Mouse (Mus musculus): Measurements from ENCODE around the gene Gm853. TPM values are rescaled to one million over a fixed set of nuclear protein-coding genes. Genes with fewer than 3 reads are reported as not detected.
A peak's percentile ranks its signal among the peaks of the same experiment; 100 is the strongest.

The Gm853 gene
- polyA plus RNA-seq, 1 experiment: not detected

DNA sequence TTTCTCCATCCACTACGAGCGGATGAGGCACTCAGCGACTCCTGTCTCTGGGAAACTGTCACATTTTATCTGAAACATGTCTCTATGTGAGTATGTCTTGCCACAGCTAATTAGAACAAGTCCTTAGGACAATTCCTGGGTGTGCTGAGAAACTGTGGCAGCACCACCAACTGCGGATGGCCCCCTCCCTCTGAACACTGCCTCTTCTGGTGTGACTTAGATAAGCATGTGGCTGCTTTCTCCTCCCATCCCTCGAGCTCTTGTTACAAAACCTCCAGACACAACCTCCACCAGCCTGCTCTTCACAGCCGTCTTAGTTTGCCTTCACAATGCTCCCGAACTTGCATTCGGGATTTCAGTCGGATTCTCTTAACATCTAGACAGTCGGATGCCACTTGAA is 8.3 kb downstream of the Gm853 start:
- no peak for DNase-seq (ENCODE audit: low spot score)

DNA sequence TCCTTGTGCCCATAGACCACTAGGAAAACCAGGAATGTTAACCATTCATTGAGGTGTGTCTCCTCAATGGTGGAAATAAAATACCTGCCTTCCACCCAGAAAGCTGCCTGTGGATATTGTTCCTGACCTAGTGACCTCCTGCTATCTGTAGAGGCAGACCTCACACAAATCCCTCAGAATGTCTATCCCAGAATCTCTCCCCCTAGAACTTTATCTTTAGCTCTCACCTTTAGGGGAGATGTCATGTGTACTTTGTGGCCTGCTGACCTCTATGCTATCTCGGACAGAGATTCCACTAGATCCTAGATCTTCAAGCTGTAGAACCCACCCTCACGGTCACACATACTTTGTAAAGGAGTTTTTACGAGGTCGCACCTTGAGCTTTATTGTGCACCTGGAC is 9.0 kb downstream of the Gm853 start:
- no peak for DNase-seq (ENCODE audit: low spot score)

DNA sequence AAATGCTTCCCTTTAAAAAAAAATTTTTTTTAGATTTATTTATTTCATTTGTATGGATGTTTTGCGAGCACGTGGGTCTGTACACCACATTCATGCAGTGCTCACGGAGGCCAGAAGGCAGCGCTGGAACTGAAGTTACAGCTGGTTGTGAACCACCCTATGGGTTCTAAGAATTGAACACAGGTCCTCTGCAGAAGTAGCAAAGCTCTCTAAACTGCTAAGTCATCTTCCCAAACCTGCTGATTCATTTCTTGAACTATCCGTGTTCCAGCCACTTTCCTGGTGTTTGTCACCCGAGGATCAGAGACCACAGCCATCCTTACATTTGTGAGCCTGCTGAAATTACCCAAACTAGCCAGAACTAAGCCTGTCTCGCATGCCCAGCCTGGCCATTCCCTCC is 9.8 kb downstream of the Gm853 start:
- DNase-seq (ENCODE audit: low spot score): no peak

DNA sequence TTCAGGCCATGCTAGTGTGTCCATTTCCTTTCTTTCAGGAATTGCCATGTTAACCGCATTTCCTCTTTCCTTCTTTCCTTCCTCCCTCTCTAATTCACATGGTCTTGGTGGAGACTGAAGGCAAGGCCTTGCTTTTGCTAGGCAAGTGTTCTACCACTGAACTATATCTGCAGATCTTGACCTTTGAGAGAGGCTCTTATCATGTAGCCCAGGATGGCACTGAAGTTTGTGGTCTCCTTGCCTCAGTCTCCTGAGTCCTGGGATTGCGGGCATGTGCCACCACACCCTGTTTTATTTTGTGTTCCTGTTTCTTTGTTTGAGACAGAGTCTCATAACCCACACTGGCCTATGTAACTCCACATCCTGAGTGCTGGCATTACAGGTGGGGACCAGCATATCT is 10.3 kb downstream of the Gm853 start:
- no peak for DNase-seq (ENCODE audit: low spot score)

DNA sequence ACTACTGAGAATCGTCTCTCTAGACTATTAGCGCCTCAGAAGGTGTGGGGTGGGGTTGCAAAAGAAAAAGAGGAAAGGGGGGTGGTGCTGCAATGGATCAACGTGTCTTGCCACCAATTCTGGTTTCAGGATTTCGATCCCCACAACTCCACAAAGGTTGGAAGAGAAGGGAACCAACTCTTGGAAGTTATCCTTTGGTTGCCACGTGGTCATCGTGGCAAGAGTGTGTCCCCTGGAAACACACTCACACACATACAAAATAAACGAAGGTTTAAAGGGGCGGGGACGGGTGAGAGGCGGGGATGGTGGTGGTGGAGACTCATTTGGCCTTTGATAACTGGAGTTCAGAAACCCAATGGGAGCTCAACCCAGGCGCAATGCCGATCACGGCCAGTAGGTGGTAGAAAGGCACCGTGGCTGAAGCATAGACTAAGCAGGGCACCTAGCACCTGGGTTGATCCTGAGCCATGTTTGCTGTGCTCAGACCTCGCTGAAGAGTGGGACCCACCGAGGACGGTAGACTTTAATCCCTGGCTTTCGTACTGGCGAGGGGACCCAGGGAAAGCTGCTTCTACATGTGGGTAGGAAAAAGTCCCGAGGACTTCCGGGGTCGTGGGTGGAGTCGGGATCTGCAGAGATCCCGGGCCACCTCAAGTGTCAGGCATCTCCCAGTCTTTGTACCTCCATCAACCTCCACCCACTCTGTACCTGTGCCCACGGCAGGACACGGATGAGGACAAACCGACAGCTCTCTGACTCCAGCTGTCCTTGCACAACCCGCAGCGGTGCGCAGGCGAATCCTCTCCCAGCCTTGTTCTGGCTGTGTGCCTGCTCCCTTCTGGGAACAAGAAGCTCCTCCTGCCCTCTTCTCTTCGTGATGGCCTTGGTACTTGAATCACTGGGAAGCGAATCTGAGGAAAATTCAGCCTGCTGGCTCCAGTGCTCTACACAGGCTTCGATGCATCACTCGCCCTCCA is 23.2 kb downstream of the Gm853 start:
- peak; percentile 82 for DNase-seq (ENCODE audit: low spot score)

DNA sequence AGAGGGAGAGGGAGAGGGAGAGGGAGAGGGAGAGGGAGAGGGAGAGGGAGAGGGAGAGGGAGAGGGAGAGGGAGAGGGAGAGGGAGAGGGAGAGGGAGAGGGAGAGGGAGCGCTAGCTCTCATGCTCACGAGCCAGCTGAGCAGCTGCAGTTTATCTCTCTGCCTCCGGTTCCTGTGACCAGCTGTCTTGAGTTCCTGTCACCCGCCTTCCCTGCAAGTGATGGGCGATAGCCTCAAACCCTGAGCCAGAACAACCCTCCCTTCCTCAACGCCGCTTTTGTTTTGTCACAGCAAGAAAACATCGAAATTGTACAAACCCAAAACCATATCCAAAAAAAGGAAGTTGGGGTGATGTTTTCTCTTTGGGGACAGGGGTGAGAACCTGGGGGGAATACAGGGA is 25.7 kb downstream of the Gm853 start:
- no peak for DNase-seq (ENCODE audit: low spot score)

DNA sequence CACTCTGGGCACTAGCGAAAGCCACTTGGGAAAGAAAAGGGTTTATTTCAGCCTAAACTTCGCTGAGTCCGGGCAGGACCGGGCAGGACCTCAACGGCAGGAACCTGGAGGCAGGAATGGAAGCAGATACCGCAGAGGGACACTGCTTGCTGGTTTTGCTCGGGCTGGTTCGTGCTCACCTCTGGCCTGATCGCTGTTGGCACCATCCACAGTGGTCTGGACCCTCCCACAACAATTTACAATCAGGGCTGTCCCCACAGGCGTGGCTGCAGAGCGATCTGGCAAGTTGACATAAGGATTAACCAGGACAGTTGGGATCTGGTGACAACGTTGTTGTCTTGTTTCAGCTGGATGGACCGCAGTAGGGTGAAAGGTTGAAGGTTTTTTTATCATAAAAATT is 26.3 kb downstream of the Gm853 start:
- DNase-seq (ENCODE audit: low spot score): no peak

DNA sequence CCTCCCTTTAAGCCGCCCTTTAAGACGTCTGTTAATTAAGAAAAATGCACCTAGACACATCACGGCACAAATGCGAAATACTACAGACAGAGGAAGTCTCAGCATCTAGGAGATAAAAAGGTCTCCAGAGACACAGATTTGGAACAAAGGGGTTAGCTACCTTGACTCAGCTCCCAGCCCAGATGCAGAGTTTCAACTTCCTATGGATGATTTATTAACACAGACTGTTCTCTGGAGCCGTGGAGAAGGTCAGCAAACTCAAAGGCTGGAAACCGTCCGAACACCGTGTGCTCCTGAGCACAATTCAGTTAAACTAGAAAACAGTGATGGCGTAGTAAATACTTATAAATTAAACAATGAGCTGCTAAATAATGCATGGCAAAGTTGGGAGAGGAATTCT is 29.9 kb downstream of the Gm853 start:
- DNase-seq (ENCODE audit: low spot score): no peak

DNA sequence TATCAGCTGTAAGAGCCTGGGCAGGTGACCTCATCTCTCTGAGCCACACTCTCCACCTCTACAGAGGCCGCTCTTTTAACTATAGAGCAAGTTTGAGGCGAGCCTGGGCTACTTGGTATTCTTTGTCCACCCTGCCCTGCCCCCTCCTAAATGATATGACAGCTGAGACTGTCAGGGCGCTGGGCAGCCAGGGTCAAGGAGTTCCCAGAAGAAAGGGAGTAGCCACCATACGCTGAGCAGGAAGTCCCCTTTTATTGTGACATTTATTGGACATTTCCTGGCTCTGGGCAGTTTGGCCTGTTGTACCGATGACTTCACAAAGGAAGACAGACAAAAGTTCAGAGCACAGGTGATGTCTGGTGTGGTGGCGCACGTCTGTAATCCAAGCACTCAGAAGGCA is 32.6 kb downstream of the Gm853 start:
- DNase-seq (ENCODE audit: low spot score): no peak

DNA sequence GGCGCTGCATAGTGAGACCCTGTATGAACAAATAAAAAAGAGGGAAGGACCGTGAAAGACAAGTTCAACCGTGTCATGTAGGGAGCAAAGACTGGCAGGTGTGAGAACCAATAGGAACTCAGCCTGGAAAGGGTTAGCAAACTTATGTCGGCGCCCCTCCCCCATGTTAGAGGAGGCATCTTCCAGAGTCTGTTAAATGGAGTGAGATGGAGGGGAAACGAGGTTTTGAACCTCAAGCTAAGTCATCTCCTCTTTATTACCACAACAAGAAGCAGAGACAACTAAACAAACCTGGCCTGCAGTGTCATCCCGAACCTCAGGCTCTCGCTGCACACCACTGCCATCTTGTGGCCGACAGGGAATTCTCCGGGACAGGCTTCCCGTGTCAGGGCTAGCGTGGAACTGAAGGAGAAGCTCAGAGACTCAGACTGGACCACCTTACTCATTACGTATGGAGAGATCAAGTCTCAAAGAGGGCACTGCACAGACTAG is 33.3 kb downstream of the Gm853 start:
- DNase-seq (ENCODE audit: low spot score): no peak

DNA sequence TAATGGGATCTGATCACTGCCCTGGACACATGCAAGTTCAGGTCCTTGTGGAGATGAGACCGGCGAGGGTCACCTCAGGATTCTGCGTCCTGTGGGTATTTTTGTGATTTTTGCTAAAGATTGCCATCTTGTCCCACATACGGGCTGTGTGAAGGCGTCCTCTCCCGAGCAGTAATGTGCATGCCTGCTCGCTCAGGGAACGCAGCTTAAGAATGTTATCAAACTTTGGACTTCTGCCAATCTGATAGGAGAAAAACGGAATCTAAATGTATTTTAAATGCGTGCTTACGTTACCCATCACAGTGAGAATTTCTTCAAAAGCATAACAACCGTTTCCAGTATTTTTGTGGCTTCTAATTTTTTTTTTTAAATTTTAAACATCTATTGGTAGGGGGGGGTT is 35.3 kb downstream of the Gm853 start:
- no peak for DNase-seq (ENCODE audit: low spot score)

DNA sequence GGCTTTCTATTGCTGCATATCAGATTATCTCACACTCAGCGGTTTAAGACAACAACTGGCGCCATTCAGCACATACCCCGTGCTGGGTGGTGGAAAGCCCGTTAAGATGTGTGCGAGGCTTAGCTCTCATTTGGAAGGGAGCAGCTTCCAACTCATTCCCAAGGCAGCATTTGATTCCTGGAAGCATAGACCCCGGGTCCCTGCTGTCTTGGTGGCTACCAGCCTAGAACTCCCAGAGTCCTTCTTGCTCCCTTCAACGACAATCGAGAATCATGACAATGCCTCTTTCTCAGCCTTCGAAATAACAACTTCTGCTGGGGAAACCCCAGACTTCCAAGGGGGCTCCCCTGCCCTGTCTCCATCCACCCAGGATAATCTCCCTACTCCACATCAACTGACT is 35.8 kb downstream of the Gm853 start:
- DNase-seq (ENCODE audit: low spot score): no peak

DNA sequence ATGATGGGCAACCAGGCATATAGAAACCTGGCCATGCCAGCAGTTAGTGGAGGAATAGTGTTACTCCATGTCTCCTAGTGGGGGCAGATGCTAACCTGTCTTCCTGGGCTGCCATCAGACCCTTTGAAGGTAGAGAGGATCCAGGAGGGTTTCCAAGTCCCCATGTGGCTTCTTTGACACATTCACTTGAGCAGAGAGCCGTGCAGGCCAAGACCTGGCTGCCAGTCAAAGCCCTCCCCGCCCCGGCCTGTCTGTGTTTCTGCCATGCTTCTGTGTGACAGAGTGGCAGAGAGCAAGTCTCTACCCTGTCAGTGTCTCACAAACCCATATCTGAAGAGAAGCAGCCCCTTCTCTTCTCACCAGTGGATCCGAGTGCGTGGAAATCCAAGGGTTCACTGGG is 38.3 kb downstream of the Gm853 start:
- DNase-seq (ENCODE audit: low spot score): no peak

DNA sequence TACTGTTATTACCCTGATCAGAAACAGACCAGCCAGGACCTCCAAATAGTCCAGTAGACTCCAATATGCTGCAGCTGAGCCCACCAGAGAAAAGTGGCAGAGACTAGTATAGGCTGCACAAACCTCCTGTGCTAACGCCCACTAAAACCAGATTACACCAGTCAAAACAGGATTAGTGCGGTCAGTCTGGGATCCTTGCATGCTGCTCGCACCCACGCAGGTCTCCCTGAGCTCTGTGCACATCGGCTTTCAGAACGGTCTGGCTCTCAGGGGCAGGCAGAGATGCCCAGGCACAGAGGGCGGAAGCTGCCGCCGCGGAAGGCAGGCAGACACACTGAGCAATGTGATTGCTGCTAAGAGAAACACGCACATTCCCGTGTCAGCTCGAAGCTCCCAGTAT is 39.2 kb downstream of the Gm853 start:
- no peak for DNase-seq (ENCODE audit: low spot score)

DNA sequence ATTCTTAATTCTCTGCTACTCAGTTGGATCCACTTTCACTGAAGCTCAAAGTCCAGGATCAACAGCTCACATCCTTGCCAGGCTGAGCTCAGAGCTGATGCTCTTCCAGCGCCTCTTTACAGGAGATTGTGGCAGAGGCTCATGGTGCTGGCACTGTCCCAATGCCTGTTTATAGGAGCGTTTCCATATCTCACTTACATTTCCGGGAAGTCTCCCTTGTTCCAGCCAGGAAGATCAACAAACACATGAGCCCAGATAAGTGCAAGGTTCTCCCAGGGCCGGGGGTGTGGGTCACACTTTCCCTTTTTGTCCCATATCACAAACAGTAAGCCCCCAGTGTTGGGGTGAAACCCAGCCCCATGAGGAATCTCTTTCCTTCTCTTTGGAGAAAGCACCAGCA is 40.3 kb downstream of the Gm853 start:
- DNase-seq (ENCODE audit: low spot score): no peak

DNA sequence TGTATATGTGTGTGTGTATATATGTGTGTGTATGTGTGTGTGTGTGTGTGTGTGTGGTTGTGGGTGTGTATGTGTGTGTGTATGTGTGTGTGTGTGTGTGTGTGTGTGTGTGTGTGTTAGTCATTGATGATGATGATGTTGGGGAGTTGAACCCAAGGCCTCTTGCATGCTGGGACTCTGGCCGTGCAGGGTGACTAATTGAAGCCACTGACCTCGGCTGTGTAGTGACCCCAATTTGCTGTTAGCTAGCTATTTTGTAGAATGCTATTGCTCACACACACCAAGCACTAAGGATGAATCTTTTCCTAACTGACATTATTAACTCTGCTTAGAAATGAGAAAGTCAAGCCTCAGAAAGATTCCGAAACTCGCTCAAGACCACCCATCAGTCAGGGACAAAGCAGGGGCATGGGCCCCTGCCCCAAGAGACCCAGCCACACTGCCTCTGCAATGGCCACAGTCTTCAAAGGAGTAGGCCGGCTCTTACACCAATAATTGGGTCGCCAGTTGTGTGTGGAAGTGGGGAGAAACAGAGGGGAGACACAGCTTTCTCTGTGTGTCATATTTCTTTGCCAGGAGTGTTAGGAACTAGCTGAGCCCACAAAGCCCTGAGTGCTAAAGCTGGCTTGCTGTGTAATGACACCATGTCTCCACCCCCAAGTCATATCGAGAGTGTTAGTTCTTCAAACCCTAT is 41.1 kb downstream of the Gm853 start:
- DNase-seq (ENCODE audit: low spot score): no peak

DNA sequence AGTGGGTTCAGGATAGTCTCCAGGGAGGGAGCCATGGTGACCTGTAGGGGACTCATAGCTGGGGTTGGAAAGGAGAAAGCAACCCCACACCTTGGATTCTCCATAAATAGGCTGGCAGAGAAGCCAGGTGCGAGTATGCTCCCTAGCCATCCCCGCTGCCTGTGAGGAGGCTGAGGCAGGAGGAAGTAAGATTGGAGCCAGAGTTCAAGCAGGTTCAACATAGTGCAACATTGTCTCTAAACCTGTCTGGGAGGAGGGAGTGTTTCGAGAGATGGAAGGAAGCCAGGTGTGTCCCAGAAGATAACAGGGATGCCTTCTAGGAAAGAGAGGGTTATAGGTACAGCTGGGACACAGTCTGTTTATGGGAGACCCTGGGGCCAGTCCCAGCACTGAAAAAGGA is 42.3 kb downstream of the Gm853 start:
- no peak for DNase-seq (ENCODE audit: low spot score)

DNA sequence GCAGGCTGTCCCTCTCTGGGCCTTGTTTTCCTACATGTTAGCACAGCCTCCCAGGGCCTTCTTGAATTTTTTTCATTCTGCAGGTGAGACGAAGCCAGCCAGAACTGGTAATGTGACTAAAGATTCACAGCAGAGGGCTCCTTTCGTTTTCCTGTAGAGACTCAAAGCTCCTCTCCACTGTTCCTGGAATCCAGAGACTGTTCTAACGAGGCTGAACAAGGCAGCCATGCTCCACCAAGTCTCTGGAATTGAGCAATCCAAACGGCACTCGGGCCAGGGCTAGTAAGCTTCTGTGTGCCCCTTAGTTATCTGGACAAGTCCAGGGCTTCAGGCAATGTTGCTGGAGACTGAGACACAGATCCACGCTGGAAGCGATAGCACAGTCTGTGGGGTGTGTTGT is 44.7 kb downstream of the Gm853 start:
- DNase-seq (ENCODE audit: low spot score): no peak

DNA sequence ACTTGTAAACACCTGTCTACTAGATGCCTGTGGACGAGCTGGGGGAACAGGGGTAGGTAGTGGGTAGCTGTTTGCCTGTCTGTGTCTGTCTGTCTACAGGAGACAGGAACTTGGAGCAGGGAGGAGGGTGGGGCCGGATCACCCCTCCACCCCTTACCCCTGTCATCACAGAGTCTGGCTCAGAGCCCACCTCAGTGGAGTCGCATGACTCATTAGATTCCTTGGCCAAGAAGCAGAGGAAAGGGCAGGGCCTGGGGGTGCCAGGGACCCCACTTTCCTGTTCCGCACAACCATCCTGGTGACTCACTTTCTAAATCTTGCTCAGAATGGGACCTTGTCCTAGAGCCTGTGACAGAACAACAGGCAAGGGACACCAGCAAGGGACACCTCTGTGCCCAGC is 45.1 kb downstream of the Gm853 start:
- no peak for DNase-seq (ENCODE audit: low spot score)

DNA sequence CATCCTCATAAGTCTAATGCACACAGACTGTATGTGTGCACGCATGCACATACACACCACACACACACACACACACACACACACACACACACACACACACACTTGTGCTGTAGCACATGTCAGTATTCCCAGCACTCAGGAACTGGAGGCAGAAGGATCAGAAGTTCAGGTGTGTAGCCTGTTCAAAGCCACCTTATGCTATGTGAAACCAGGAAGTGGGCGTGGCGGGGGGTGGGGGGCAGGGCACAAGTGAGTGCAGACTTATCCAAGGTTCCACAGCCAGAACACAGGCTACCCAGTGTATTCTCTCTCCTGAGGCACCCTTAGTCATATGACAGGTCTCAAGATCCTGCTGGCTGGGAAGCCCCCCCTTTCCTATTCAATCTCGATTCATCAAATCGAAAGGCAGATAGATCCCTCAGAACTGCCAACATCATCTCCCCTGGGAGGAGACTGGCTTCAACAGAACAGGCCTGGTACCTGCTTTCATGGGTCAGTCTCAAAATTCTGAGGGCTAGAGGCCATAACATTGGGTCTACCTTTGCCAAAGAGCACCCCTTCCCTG is 46.0 kb downstream of the Gm853 start:
- DNase-seq (ENCODE audit: low spot score): no peak

DNA sequence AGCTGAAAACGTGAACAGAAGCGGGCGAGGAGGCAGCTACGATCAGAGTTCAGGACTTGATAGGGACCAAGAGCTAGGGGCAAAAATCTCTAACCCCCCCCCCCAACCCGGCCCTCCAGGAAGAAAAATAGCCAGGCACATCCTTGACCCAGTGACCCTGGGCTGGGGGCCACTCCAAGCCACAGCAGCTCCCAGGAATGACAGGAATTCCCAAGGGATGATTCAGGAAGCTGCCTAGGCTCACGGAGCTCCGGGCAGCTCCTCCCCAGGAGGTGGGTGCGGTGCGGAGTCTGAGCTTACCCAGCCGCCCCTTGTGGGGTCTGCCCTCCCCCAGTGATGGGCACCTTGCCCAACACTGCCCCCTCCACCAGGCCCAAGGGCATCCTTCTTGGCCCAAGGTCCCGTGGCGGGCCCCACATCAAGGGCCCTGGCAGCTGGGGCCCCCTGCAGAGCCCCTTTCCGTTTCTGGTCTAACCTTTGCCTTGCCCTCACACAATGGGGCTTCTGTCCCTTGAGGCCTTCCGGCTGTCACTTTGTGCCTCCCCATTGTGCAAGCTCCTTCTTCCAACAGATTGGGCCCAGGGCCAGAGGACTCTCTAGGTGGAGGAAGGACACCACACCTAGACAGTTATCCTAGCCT is 47.0 kb downstream of the Gm853 start, which contains the start of gene Tinagl1:
TSS of gene Tinagl1 (minus strand) at position 51 of the 640 bp plus-strand sequence.
- no peak for DNase-seq (ENCODE audit: low spot score)

All from urinary bladder, adult 2 months (tissue).